Mouse (Mus musculus) c-Kit-positive CD71-positive TER-119-positive erythroid progenitor cells, embryonic 14.5 days (primary cell): ENCODE measurements around the gene Tgfbr1.
A peak's percentile ranks its signal among the peaks of the same experiment; 100 is the strongest.
"Not testable (repeated sequence)": the region's sequence is repeated elsewhere in the genome, so short reads cannot be mapped to it uniquely, and the experiment has no call there.

Experiments used
- DNase-seq: peaks from one replicate; pipeline ENCODE4 v3.0.0-alpha.2; 2013; ENCODE audit warnings: low spot score

Tgfbr1 gene

GRCm38 (mm10) chr4:47349759-47350158, 3.3 kb upstream of the Tgfbr1 start:
- no peak for DNase-seq

GRCm38 (mm10) chr4:47351386-47352049, 1.5 kb upstream of the Tgfbr1 start:
- DNase-seq = peak; percentile 51

GRCm38 (mm10) chr4:47352061-47352661, 861 bp upstream of the Tgfbr1 start:
- DNase-seq = peak; percentile 19

GRCm38 (mm10) chr4:47353416-47354111, 542 bp downstream of the Tgfbr1 start:
- peak; percentile 16 for DNase-seq

GRCm38 (mm10) chr4:47354304-47354703, 1.3 kb downstream of the Tgfbr1 start:
- no peak for DNase-seq

GRCm38 (mm10) chr4:47362662-47363061, 9.6 kb downstream of the Tgfbr1 start:
- no peak for DNase-seq

- DNase-seq = no peak
Observed at GRCm38 (mm10) chr4:47363134-47363533, 10.1 kb downstream of the Tgfbr1 start.

- DNase-seq = no peak
Observed at GRCm38 (mm10) chr4:47368717-47369116, 15.7 kb downstream of the Tgfbr1 start.

GRCm38 (mm10) chr4:47378716-47379115, 25.7 kb downstream of the Tgfbr1 start:
- no peak for DNase-seq

GRCm38 (mm10) chr4:47382426-47382825, 29.4 kb downstream of the Tgfbr1 start:
- DNase-seq = no peak

- not testable (repeated sequence) for DNase-seq
Observed at GRCm38 (mm10) chr4:47391926-47392325, 38.9 kb downstream of the Tgfbr1 start.

GRCm38 (mm10) chr4:47396251-47396650, 43.2 kb downstream of the Tgfbr1 start:
- DNase-seq = no peak

GRCm38 (mm10) chr4:47397951-47398687, 45.1 kb downstream of the Tgfbr1 start:
- no peak for DNase-seq

- peak; percentile 15 for DNase-seq
Observed at GRCm38 (mm10) chr4:47399824-47400223, 46.8 kb downstream of the Tgfbr1 start.

- DNase-seq = no peak
Observed at GRCm38 (mm10) chr4:47400314-47400713, 47.3 kb downstream of the Tgfbr1 start.

GRCm38 (mm10) chr4:47402200-47402599, 49.2 kb downstream of the Tgfbr1 start:
- DNase-seq = no peak

GRCm38 (mm10) chr4:47404536-47404935, 51.5 kb downstream of the Tgfbr1 start:
- no peak for DNase-seq

GRCm38 (mm10) chr4:47407161-47407560, 54.1 kb downstream of the Tgfbr1 start:
- DNase-seq = no peak

GRCm38 (mm10) chr4:47417871-47418270, 64.8 kb downstream of the Tgfbr1 start:
- DNase-seq = no peak

GRCm38 (mm10) chr4:47419268-47419973, 66.4 kb downstream of the Tgfbr1 start:
- DNase-seq = peak; percentile 34

- DNase-seq = no peak
Observed at GRCm38 (mm10) chr4:47420191-47420590, 67.2 kb downstream of the Tgfbr1 start.

- DNase-seq = no peak
Observed at GRCm38 (mm10) chr4:47422194-47422593, 69.2 kb downstream of the Tgfbr1 start.
